Mouse (Mus musculus): ENCODE results near the gene Vmn1r152.
"Not testable (repeated sequence)": the region's sequence is repeated elsewhere in the genome, so short reads cannot be mapped to it uniquely, and the experiment has no call there.

GRCm38 (mm10) chr7:22522667-22523066 lies at the start of gene Vmn1r152:
- TF ChIP-seq ELF1 (IDR thresholded peaks at IDR 0.05; ENCODE audit: low read depth, low read length); EP300 (IDR thresholded peaks at IDR 0.05; ENCODE audit: low read length): not testable (repeated sequence)
